Mouse (Mus musculus) right cerebral cortex, postnatal 25 days (tissue): ENCODE results near the gene Afap1.

Experiments
- DNase-seq: peaks from one replicate; pipeline ENCODE4 v3.0.0; 2022

The Afap1 gene

GRCm38 (mm10) chr5:35975681-35976080 lies 82.6 kb downstream of the Afap1 start:
- DNase-seq, result peak; percentile 66

- DNase-seq, result no peak
Measured at GRCm38 (mm10) chr5:35980542-35980941, 87.4 kb downstream of the Afap1 start.

- DNase-seq, result no peak
Measured at GRCm38 (mm10) chr5:35981341-35981740, 88.2 kb downstream of the Afap1 start.

GRCm38 (mm10) chr5:35981976-35982375 lies 88.9 kb downstream of the Afap1 start:
- peak; percentile 76 for DNase-seq

- no peak for DNase-seq
Measured at GRCm38 (mm10) chr5:35985611-35986010, 92.5 kb downstream of the Afap1 start.

- DNase-seq, result no peak
Measured at GRCm38 (mm10) chr5:35988085-35988484, 95.0 kb downstream of the Afap1 start.

GRCm38 (mm10) chr5:35989506-35989905 lies 96.4 kb downstream of the Afap1 start:
- no peak for DNase-seq

GRCm38 (mm10) chr5:35989986-35990735 lies 97.0 kb downstream of the Afap1 start:
- DNase-seq, result no peak

GRCm38 (mm10) chr5:36003797-36004196 lies 110.7 kb downstream of the Afap1 start:
- no peak for DNase-seq

- DNase-seq, result no peak
Measured at GRCm38 (mm10) chr5:36006106-36006505, 113.0 kb downstream of the Afap1 start.

GRCm38 (mm10) chr5:36006586-36006985 lies 113.5 kb downstream of the Afap1 start:
- no peak for DNase-seq

- DNase-seq, result no peak
Measured at GRCm38 (mm10) chr5:36007649-36008048, 114.5 kb downstream of the Afap1 start.

- no peak for DNase-seq
Measured at GRCm38 (mm10) chr5:36009405-36009804, 116.3 kb downstream of the Afap1 start.

GRCm38 (mm10) chr5:36018366-36018765 lies 125.2 kb downstream of the Afap1 start:
- no peak for DNase-seq

- no peak for DNase-seq
Measured at GRCm38 (mm10) chr5:36021091-36021490, 128.0 kb downstream of the Afap1 start.

GRCm38 (mm10) chr5:36022361-36022760 lies 129.2 kb downstream of the Afap1 start:
- no peak for DNase-seq

- no peak for DNase-seq
Measured at GRCm38 (mm10) chr5:36024003-36024685, 131.0 kb downstream of the Afap1 start.

- no peak for DNase-seq
Measured at GRCm38 (mm10) chr5:36025076-36025475, 132.0 kb downstream of the Afap1 start.

- DNase-seq, result peak; percentile 37
Measured at GRCm38 (mm10) chr5:36033531-36034426, 140.7 kb downstream of the Afap1 start.

GRCm38 (mm10) chr5:36039596-36039995 lies 146.5 kb downstream of the Afap1 start:
- no peak for DNase-seq

GRCm38 (mm10) chr5:36040398-36041235 lies 147.5 kb downstream of the Afap1 start:
- DNase-seq, result no peak

GRCm38 (mm10) chr5:36041236-36041562 lies 148.1 kb downstream of the Afap1 start:
- no peak for DNase-seq

GRCm38 (mm10) chr5:36041756-36042155 lies 148.6 kb downstream of the Afap1 start:
- no peak for DNase-seq
